Mouse (Mus musculus) left cerebral cortex, adult 2 months (tissue): ENCODE measurements at regions not wholly inside any gene's neighbourhood (a gene's known extent, or its start where the extent isn't known, plus 50 kb on each side); places are given as distances from the start of the nearest gene placed in this dataset.
A peak's percentile ranks its signal among the peaks of the same experiment; 100 is the strongest.

Source experiments
- DNase-seq, 2 experiments: peaks; one replicate each; pipeline ENCODE4 v3.0.0; 2021 to 2022; ENCODE audit warnings: low spot score in 2 of 2, mixed read lengths in 1 of 2; ENCODE audit errors: extremely low spot score in 1 of 2
- H3K27ac ChIP-seq: fragments of 200-600 bp; 2 replicates; pipeline ENCODE4 v1.8.1; 2022
- H3K4me3 ChIP-seq: fragments of 200-600 bp; 2 replicates; pipeline ENCODE4 v1.8.1; 2022
- CTCF ChIP-seq: fragments of 200-600 bp; IDR thresholded peaks from 2 replicates; pipeline ENCODE4 v1.8.1; 2022; ENCODE audit warnings: antibody characterized with exemption, mild to moderate bottlenecking, moderate library complexity
- intact Hi-C: fragments of 180-260 bp; cut with DNase I; formaldehyde crosslinking; loops from one replicate; pipeline ENCODE4 v1.15.1; 2025

DNA sequence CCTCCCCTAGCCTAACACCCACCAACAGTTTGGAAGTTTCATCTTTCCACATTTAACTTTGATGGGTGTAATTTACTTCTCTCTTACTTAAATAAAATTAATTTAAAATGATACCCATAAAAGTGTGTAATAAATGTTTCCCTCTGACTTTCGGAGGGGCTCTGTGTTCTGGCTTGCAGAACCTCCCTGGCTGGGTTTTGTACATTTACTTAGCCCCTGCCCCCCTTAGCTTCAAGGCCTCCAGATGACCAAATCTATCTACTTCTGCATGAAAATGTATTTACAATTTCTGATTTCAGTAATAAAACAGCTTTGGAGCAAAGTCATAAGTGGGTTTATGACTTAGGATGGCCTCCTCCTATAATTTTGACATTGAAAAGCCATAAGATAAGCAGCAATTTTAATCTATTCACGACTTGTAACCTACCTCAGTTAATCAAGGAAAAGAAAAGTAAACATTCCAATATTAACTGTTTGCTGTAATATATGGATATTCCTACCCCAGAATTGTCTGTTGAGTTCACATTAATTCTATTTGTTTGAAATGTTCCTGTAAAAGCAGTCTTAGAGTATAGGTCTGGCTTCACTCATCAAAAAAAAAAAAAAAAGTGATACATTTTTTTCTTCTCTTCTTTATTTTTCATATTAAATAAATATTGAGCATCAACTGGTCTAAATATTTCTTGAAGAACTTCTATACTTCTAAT lies 147.2 kb upstream of the Cxadr start:
- no peak for TF ChIP-seq CTCF
- H3K4me3 ChIP-seq, result no peak overlapping the region
- no peak for DNase-seq
- intact Hi-C loops, result loop anchor here (10.0 kb wide), 2 partner anchors 649 to 709 kb away; no protein-coding TSS in a partner anchor
- H3K27ac ChIP-seq, result no peak overlapping the region

DNA sequence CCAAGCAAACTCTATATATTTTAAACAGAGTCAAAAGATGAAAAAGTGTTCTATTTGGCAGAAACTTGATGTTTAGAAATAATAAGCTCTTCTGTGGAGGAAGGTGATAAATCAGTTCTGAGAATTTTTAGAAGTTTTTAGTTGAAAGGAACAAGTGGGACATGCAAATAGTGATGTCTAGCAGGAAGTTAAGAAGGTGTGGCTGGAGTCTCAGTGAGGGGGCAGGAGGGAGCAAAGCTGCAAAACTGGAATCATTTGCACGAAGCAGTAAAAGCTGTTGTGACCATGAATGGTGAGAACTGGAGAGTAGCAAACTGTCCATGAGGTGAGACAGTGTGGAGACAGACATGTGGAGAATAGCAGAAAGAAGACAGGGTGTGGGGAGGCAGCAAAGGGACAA lies 157.1 kb upstream of the Cxadr start:
- Histone ChIP-seq H3K27ac (no peak overlapping the region), H3K4me3 (no peak overlapping the region)
- intact Hi-C loops, result loop anchor here (5.0 kb wide), 1 partner anchor 147 kb away; no protein-coding TSS in a partner anchor
- TF ChIP-seq CTCF, result no peak
- DNase-seq, result no peak

DNA sequence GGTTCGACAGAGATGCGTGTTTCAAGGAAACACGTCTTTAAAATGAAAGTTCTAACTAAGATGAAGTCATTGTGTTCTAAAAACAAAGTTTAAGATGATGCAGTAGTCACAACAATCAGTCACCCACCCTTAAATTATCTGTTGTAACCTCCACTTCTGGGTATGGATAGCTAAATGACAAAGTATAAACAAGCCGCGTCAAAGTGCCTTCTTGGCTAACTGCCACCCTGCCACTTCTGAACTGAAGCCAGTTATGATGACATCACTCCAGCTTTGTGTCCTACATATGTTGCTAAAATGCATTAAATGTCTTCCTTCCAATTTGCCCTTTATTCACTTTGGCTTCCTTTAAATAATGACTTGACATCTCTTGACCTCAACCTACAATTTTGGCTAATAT lies 165.8 kb upstream of the Cxadr start:
- DNase-seq, result no peak
- intact Hi-C loops, result no loop called here
- H3K27ac ChIP-seq, result no peak overlapping the region
- no peak for TF ChIP-seq CTCF
- no peak overlapping the region for H3K4me3 ChIP-seq

DNA sequence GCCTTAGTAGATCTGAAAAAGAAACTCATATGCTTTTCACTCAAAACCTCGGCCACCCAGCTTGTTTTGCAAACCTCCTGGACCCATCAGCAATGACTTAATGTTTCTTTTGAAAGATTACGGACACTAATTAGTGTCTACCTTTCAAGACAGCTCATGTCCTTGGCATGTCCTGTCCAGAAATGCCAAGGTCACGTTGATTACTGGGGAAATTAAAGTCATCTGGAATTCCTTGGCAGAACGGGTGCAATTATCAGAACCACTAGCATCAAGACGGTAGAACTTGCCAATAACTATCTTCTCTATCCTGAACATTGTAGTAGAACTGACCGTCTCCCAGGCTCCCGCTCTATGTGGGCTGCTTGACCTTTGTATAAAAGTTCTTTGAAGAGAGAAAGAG lies 166.8 kb upstream of the Cxadr start:
- Histone ChIP-seq H3K27ac (no peak overlapping the region), H3K4me3 (no peak overlapping the region)
- intact Hi-C loops, result no loop called here
- no peak for TF ChIP-seq CTCF
- no peak for DNase-seq

DNA sequence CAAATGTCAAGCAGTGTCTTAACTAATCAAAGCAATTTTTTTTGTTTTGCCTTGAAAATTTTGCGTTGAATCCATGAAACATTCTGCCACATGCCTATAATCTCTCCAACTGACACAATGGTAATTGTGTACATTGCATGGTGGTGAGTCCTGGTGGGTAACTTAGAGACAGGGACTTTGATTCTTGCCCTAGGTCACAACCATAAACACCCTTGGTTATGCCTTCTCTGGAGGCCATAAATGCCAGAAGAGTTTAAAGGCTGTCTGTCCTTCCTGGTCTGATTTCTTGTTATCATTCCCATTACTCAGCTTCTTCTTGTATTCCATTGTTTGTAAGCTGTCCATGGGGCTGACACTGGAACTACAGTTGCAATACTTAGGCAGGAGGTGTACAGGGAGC lies 179.6 kb upstream of the Cxadr start:
- intact Hi-C loops, result no loop called here
- no peak overlapping the region for H3K4me3 ChIP-seq
- DNase-seq, result no peak
- no peak overlapping the region for H3K27ac ChIP-seq
- TF ChIP-seq CTCF, result no peak

DNA sequence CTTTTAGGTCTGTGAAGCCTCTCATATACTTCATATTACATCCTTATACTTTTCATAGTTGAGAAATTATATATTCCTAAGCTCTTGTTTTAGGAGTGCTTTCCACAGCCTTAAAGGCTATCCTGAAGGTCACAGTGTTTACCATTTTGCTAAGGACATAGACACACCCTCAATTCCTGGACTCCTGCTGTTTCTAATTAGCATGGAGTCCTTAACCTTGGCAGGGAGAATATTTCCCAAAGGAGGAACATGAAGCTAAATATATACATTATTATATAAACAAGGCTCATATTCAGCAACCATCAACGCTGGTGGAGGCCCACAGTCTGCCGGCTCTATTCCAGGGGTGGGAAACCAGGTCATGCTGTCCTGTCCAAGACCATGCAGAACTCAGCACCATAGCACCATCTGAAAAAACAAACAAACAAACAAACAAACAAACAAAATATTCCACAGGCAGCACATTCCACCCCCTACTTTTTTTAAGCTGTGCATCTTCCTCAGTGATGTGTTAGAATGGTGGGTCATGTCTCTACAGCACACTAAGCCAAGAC lies 180.9 kb upstream of the Cxadr start:
- no peak for TF ChIP-seq CTCF
- no peak overlapping the region for H3K4me3 ChIP-seq
- DNase-seq, result no peak
- no peak overlapping the region for H3K27ac ChIP-seq
- intact Hi-C loops, result no loop called here

DNA sequence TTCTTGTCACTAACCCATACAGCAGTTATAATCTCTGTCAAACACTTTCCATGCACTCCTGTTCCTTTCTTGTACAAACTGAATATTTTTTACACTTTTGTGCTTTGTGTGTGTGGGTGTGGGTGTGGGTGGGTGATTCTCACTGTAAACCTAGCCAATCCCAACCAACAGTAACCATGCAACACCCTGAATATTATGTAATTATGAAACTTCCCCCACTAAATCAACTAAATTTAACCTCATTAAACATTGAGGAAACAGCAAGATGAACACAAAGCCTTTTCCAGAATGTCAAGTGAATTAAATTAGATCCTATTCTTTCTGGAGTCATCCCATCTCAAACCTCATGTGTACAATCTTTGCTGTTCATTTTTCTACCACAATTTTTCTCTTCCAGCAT lies 197.0 kb upstream of the Cxadr start:
- H3K27ac ChIP-seq, result no peak overlapping the region
- no peak overlapping the region for H3K4me3 ChIP-seq
- intact Hi-C loops, result no loop called here
- no peak for DNase-seq
- no peak for TF ChIP-seq CTCF

DNA sequence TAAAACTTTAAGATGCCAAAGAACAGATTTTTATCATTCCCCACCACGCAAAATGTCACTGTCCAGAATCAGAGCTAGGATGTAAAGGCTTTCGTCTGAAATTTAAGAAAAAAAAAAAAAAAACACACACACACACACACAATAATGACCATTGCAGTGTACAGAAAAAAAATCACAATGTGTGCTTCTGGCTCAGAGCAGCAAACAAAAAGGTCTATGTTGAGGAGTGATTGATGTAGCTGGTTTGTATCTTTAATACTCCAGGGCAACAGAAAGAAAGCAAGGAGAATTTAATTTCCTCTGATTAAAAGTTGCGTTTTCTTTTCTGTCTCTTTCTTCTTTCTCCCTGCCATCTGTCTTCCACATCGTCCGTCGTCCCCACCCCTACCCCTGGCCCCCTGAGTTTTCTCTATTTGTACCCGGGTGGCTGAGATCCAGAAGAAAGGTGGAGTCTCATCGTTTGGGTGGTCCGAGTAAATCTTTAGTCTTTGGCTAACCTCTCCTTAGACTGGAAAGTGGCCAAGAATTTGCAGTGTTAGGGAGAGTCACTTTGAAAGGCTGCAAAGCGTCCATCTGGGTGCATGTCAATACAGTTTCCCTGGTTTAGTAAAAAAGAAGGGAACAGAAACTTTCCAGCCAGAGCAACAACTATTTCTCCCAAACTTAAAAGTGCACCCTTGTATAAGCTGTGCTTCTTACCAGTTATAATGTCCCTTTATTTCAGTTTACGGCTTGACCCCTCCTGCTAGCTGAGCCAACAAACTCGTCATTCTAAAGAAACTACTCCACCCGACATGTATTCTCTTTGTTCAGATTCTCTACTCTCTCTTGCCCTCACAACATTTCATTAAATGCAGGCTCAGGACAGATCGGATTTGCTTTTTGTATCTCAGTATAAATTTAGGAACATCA lies 199.6 kb upstream of the Cxadr start:
- no peak for DNase-seq
- Histone ChIP-seq H3K27ac (no peak overlapping the region), H3K4me3 (no peak overlapping the region)
- intact Hi-C loops, result no loop called here
- no peak for TF ChIP-seq CTCF

DNA sequence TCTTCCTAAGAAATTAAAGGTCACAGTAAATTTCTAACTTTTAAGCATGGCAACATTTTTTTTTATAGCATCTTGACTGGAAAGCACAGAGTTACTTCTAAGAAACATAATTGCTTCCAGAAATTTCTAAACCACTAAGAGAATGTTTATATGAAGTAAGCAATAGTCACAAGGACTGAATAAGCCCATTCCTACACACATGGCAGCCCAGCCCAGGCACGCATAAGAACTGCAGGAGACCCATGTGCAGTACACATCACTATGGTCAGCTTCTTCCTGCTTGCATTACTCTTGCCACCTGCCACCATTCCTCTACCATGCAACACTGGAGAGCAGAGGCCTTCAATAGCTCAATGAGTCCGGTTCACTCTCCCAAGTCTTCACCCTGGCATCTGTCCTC lies 201.4 kb upstream of the Cxadr start:
- intact Hi-C loops, result no loop called here
- no peak for DNase-seq
- TF ChIP-seq CTCF, result no peak
- no peak overlapping the region for H3K27ac ChIP-seq
- no peak overlapping the region for H3K4me3 ChIP-seq

DNA sequence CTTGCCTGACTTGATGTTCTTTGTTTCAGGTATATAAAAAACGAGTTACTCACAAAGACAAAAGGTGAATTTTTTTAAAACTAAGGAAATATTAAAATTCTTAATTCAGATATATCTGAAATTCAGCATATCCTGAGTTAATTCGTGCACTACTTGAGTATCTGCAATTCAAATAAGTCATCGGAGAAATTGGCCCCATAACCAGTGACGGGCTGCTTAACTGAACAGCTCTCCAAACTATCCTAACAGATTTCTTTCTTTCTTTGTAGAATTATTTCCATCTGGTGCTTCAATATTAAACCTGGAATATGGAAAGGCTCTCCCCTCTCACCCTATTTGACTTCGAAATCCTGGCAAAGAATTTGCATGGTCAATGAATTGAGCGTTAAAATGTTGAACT lies 202.2 kb upstream of the Cxadr start:
- H3K4me3 ChIP-seq, result no peak overlapping the region
- no peak for DNase-seq
- intact Hi-C loops, result no loop called here
- H3K27ac ChIP-seq, result no peak overlapping the region
- TF ChIP-seq CTCF, result no peak

DNA sequence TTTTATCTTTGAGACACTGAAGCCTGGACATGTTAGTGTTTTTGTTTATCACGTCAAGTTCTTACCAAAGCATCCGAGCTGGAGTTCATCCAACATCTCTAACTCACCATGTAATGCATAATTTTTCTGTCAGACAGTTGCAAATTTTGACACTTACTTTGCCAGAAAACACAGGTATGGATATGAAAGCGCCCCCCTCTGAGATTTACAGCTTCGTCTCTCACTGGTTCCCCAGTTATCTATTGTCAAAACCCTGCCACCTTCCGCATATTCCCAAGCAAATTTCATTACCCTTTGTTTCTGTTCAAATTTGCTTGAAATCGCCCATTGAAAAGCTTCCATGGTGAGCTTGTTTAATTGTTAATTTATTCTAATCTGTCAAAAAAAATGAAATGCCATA lies 202.7 kb upstream of the Cxadr start:
- DNase-seq, result no peak
- intact Hi-C loops, result no loop called here
- TF ChIP-seq CTCF, result no peak
- Histone ChIP-seq H3K27ac (no peak overlapping the region), H3K4me3 (no peak overlapping the region)

DNA sequence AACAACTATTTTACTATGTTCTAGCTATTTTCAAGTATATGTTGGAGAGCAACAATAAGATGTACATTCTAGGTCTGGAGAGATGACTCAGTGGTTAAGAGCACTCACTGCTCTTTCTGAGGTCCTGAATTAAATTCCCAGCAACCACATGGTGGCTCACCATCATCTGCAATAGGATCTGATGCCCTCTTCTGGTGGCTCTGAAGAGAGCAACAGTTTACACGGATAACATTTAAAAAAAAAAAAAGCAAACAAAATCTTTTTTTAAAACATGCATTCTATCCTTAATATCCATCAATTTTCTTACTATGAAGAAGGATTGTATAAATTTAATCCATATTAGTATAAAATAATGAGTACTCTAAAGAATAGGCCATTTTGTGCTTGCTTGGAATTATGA lies 204.7 kb upstream of the Cxadr start:
- intact Hi-C loops, result no loop called here
- no peak overlapping the region for H3K27ac ChIP-seq
- TF ChIP-seq CTCF, result peak; percentile 7
- DNase-seq, result no peak
- no peak overlapping the region for H3K4me3 ChIP-seq
